Mouse (Mus musculus) hindbrain, embryonic 14.5 days (tissue): ENCODE results near the gene Tmc8. TPM values are rescaled to one million over a fixed set of nuclear protein-coding genes. Genes with fewer than 3 reads are reported as not detected.
"Not testable (repeated sequence)": the region's sequence is repeated elsewhere in the genome, so short reads cannot be mapped to it uniquely, and the experiment has no call there.

Experiments
- ATAC-seq: fragments of 200-750 bp; cut with Nextera tagmentation; 2 replicates; pipeline ENCODE4 v1.8.0; 2017; ENCODE audit warnings: moderate number of reproducible peaks, mild to moderate bottlenecking, moderate TSS enrichment, moderate library complexity; ENCODE audit not compliant: low FRiP score
- DNase-seq: peaks from one replicate; pipeline ENCODE4 v3.0.0-alpha.2; 2015; ENCODE audit warnings: low spot score
- H3K27ac ChIP-seq: fragments of 300-500 bp; sonication (generic); 2 replicates; pipeline ENCODE4 v1.5.1; 2014; ENCODE audit warnings: mild to moderate bottlenecking, moderate library complexity
- H3K27me3 ChIP-seq: fragments of 300-500 bp; sonication (generic); 2 replicates; pipeline ENCODE4 v1.6.1; 2014; ENCODE audit warnings: mild to moderate bottlenecking, low read length, mixed read lengths; ENCODE audit not compliant: control insufficient read depth, insufficient read depth
- H3K36me3 ChIP-seq: fragments of 300-500 bp; sonication (generic); replicated peaks from 2 replicates; pipeline ENCODE4 v1.6.1; 2014; ENCODE audit not compliant: control insufficient read depth, insufficient read depth
- H3K4me1 ChIP-seq: fragments of 300-500 bp; sonication (generic); replicated peaks from 2 replicates; pipeline ENCODE4 v1.6.1; 2014; ENCODE audit warnings: antibody characterized with exemption, low read length, mixed read lengths; ENCODE audit not compliant: control insufficient read depth, insufficient read depth
- H3K4me2 ChIP-seq: fragments of 300-500 bp; sonication (generic); replicated peaks from 2 replicates; pipeline ENCODE4 v1.6.1; 2014; ENCODE audit warnings: mild to moderate bottlenecking, moderate library complexity
- H3K4me3 ChIP-seq: fragments of 300-500 bp; sonication (generic); replicated peaks from 2 replicates; pipeline ENCODE4 v1.5.1; 2014; ENCODE audit warnings: mild to moderate bottlenecking, low read length
- H3K9ac ChIP-seq: fragments of 300-500 bp; sonication (generic); 2 replicates; pipeline ENCODE4 v1.6.1; 2014
- H3K9me3 ChIP-seq: fragments of 300-500 bp; sonication (generic); 2 replicates; pipeline ENCODE4 v1.6.1; 2016; ENCODE audit warnings: low read length; ENCODE audit not compliant: control insufficient read depth
- WGBS: fragments of 180-500 bp; shearing (Covaris S2); extraction: QIAGEN DNeasy Blood & Tissue Kit; methylation state at CpG from one replicate; pipeline ENCODE4 v1.1.7; 2014; 5-methylcytosine and 5-hydroxymethylcytosine counted together
- polyA plus RNA-seq: library from polyadenylated mRNA; unstranded; fragments of >200 nt; fragmentation: Nextera tagmentation; extraction: Ambion mirVana; gene quantifications from 2 replicates; pipeline ENCODE4 v1.2.1, GENCODE M21; 2014

The Tmc8 gene
- polyA plus RNA-seq, 1 experiment from 2014 or later: 0.68 TPM

GRCm38 (mm10) chr11:117815850-117816249 is 34.0 kb downstream of the Tmc8 start:
- not testable (repeated sequence) for H3K4me1 ChIP-seq, H3K36me3 ChIP-seq, H3K27ac ChIP-seq, H3K27me3 ChIP-seq, DNase-seq, ATAC-seq, H3K4me3 ChIP-seq, H3K4me2 ChIP-seq, H3K9me3 ChIP-seq, H3K9ac ChIP-seq
- 89% methylated on average over 9 of the region's 9 CpGs for WGBS

GRCm38 (mm10) chr11:117816389-117816996 is 34.6 kb downstream of the Tmc8 start:
- no peak for ATAC-seq
- H3K27ac ChIP-seq: no peak overlapping the region
- no peak overlapping the region for H3K4me2 ChIP-seq
- H3K9me3 ChIP-seq: no peaks in the 10 kb centered on the region
- no peak overlapping the region for H3K9ac ChIP-seq
- WGBS: 91% methylated on average over 12 of the region's 13 CpGs
- no peak overlapping the region for H3K4me3 ChIP-seq
- no peak for DNase-seq
- no peaks in the 10 kb centered on the region for H3K4me1 ChIP-seq
- no peaks in the 10 kb centered on the region for H3K36me3 ChIP-seq
- no peaks in the 10 kb centered on the region for H3K27me3 ChIP-seq

GRCm38 (mm10) chr11:117819095-117819494 is 37.2 kb downstream of the Tmc8 start:
- no peak for DNase-seq
- Histone ChIP-seq H3K27ac (no peak overlapping the region), H3K4me3 (no peak overlapping the region), H3K9me3 (no peaks in the 10 kb centered on the region), H3K27me3 (no peaks in the 10 kb centered on the region), H3K4me1 (peaks cover 3% of the 10 kb centered on the region; the same call in 1 of the 2 replicates), H3K4me2 (no peak overlapping the region), H3K36me3 (no peaks in the 10 kb centered on the region), H3K9ac (no peak overlapping the region)
- WGBS: 56% methylated on average over 8 of the region's 8 CpGs
- ATAC-seq: no peak

- Histone ChIP-seq H3K9me3 (no peaks in the 10 kb centered on the region), H3K4me3 (no peak overlapping the region), H3K36me3 (no peaks in the 10 kb centered on the region), H3K27ac (no peak overlapping the region), H3K4me2 (no peak overlapping the region), H3K4me1 (peaks cover 9% of the 10 kb centered on the region), H3K27me3 (no peaks in the 10 kb centered on the region), H3K9ac (no peak overlapping the region)
- 94% methylated on average over 7 of the region's 7 CpGs for WGBS
- no peak for DNase-seq
- no peak for ATAC-seq
Measured at GRCm38 (mm10) chr11:117820173-117820572, 38.3 kb downstream of the Tmc8 start.

GRCm38 (mm10) chr11:117821868-117822267 is 40.0 kb downstream of the Tmc8 start:
- 85% methylated on average over 9 of the region's 9 CpGs for WGBS

GRCm38 (mm10) chr11:117822728-117823241 is 40.9 kb downstream of the Tmc8 start:
- 89% methylated on average over 7 of the region's 7 CpGs for WGBS

More at GRCm38 (mm10) chr11:117821868-117822267, 40.0 kb downstream of the Tmc8 start:
- ATAC-seq (no peak), DNase-seq (no peak)
- Histone ChIP-seq H3K4me3 (no peak overlapping the region), H3K9ac (no peak overlapping the region), H3K36me3 (no peaks in the 10 kb centered on the region), H3K4me2 (no peak overlapping the region), H3K4me1 (peaks cover 23% of the 10 kb centered on the region), H3K27ac (no peak overlapping the region), H3K27me3 (no peaks in the 10 kb centered on the region), H3K9me3 (no peaks in the 10 kb centered on the region)

GRCm38 (mm10) chr11:117823411-117823810 is 41.5 kb downstream of the Tmc8 start:
- H3K9me3 ChIP-seq: no peaks in the 10 kb centered on the region
- DNase-seq (no peak), ATAC-seq (no peak)
- peaks cover 23% of the 10 kb centered on the region for H3K4me1 ChIP-seq
- H3K36me3 ChIP-seq: no peaks in the 10 kb centered on the region
- no peak overlapping the region for H3K4me3 ChIP-seq
- 96% methylated on average over 6 of the region's 6 CpGs for WGBS
- no peaks in the 10 kb centered on the region for H3K27me3 ChIP-seq
- no peak overlapping the region for H3K9ac ChIP-seq
- no peak overlapping the region for H3K27ac ChIP-seq
- no peak overlapping the region for H3K4me2 ChIP-seq

More at GRCm38 (mm10) chr11:117822728-117823241, 40.9 kb downstream of the Tmc8 start:
- no peak for ATAC-seq
- Histone ChIP-seq H3K36me3 (no peaks in the 10 kb centered on the region), H3K4me2 (no peak overlapping the region), H3K27me3 (no peaks in the 10 kb centered on the region), H3K9ac (no peak overlapping the region), H3K27ac (no peak overlapping the region), H3K4me3 (no peak overlapping the region), H3K9me3 (no peaks in the 10 kb centered on the region), H3K4me1 (peaks cover 23% of the 10 kb centered on the region)
- no peak for DNase-seq

GRCm38 (mm10) chr11:117824060-117824969 is 42.4 kb downstream of the Tmc8 start:
- DNase-seq: peak; percentile 89
- 18% methylated on average over 23 of the region's 23 CpGs for WGBS
- peak; percentile 76 for ATAC-seq
- Histone ChIP-seq H3K36me3 (no peaks in the 10 kb centered on the region), H3K9me3 (no peaks in the 10 kb centered on the region), H3K4me3 (peak overlapping the region; percentile 35), H3K4me2 (peak overlapping the region; percentile 67), H3K27ac (no peak overlapping the region), H3K27me3 (no peaks in the 10 kb centered on the region), H3K4me1 (peaks cover 29% of the 10 kb centered on the region), H3K9ac (peak overlapping the region; percentile 11; the same call in 1 of the 2 replicates)
